Mouse (Mus musculus) spleen, adult 2 months (tissue): Measurements from ENCODE around the gene Dcaf15. TPM values are rescaled to one million over a fixed set of nuclear protein-coding genes. Genes with fewer than 3 reads are reported as not detected.

Source experiments
- DNase-seq, 2 experiments: peaks; one replicate each; pipeline versions ENCODE4 v3.0.0 to v3.0.0-alpha.2; 2012 to 2021; ENCODE audit warnings: low spot score in 2 of 2, low read depth in 1 of 2
- H3K27ac ChIP-seq: fragments of 200-500 bp; 2 replicates; pipeline ENCODE4 v1.5.1; 2012; ENCODE audit warnings: low read length, inconsistent platforms; ENCODE audit not compliant: insufficient read depth
- H3K27me3 ChIP-seq: fragments of 200-500 bp; 2 replicates; pipeline ENCODE4 v1.6.1; 2012; ENCODE audit warnings: mild to moderate bottlenecking, moderate library complexity, low read length, inconsistent platforms; ENCODE audit not compliant: control insufficient read depth, insufficient read depth
- H3K36me3 ChIP-seq: fragments of 200-500 bp; 2 replicates; pipeline ENCODE4 v1.6.1; 2012; ENCODE audit warnings: mild to moderate bottlenecking, low read length, inconsistent platforms; ENCODE audit not compliant: control insufficient read depth, insufficient read depth
- H3K4me1 ChIP-seq: fragments of 200-500 bp; 2 replicates; pipeline ENCODE4 v1.6.1; 2011; ENCODE audit warnings: inconsistent platforms; ENCODE audit not compliant: control insufficient read depth, insufficient read depth, insufficient read length
- H3K4me3 ChIP-seq: fragments of 200-500 bp; 2 replicates; pipeline ENCODE4 v1.5.1; 2011; ENCODE audit warnings: mild to moderate bottlenecking, inconsistent platforms; ENCODE audit not compliant: insufficient read depth, insufficient read length; ENCODE audit errors: extremely low read depth
- CTCF ChIP-seq: fragments of 200-500 bp; IDR thresholded peaks from 2 replicates; pipeline ENCODE4 v1.5.1; 2011; ENCODE audit warnings: mild to moderate bottlenecking, inconsistent platforms; ENCODE audit not compliant: insufficient read depth, insufficient read length, insufficient replicate concordance; ENCODE audit errors: extremely low read depth
- POLR2A ChIP-seq: fragments of 200-500 bp; IDR thresholded peaks from 2 replicates; pipeline ENCODE4 v1.6.1; 2011; ENCODE audit warnings: low read depth, low read length, inconsistent platforms
- WGBS: fragments of 180-500 bp; shearing (Covaris S2); methylation state at CpG from one replicate; pipeline ENCODE4 v1.1.7; 2018; 5-methylcytosine and 5-hydroxymethylcytosine counted together
- polyA plus RNA-seq: library from polyadenylated mRNA; depleted of rRNA; stranded (reverse); fragments of >200 nt; gene quantifications from 2 replicates; pipeline ENCODE4 v1.2.3, GENCODE M21; 2012; rRNA removed

Gene Dcaf15
- 64.1 and 87.6 TPM in 2 replicates for polyA plus RNA-seq

DNA sequence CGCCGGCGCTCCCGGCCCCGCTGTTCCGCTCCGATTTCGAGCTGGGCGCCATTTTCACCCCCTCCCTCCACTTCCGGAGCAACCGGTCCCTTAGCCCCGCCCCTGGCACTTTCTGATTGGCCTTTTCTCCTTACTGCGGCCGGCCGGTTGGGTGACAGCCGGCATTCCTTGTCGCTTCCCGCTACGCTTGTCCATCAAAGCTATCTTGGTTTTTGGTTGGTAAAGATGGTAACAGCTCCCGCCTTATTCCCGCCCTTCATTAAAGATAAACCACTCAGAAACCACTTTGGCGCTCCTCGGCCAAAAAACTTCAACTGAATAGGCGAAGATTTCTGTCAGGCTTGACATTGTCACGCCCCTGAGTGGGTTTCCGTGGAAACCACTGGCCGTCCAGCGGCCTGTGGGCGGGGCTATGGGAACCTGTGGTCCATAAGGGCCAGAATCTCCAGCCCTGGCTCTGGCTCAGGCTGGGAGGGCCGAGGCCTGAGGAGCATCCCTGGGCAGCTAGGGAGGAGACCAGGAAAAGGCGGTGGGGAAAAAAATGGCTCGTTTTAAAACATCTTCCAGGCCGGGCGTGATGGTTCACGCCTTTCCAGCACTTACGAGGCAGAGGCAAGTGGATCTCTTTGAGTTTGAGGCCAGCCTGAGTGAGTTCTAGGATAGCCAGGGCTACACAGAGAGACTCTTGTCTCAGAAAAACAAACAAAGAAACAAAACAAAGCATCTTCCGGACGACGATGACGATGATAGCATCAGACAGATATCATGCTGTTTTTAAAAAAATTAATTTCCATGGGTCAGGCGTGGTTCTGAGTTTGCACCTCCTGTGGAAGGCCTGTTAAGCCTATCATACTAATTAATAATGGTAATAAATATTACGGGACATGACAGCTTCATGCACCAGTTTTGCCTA, at the start of gene Dcaf15:
Gene Dcaf15, minus strand, starts transcription at position 72 of the 913 bp plus-strand sequence.
- H3K4me1 ChIP-seq: peaks cover 10% of the 10 kb centered on the region; the same call in 1 of the 2 replicates
- no peaks in the 10 kb centered on the region for H3K27me3 ChIP-seq
- H3K4me3 ChIP-seq: peak within 1 kb of the TSS; percentile 73
- DNase-seq: peak; percentile 99
- H3K36me3 ChIP-seq: peaks cover 8% of the 10 kb centered on the region
- 13% methylated on average over 42 of the region's 42 CpGs for WGBS
- H3K27ac ChIP-seq: peak within 1 kb of the TSS; percentile 53
- no peak for TF ChIP-seq CTCF

DNA sequence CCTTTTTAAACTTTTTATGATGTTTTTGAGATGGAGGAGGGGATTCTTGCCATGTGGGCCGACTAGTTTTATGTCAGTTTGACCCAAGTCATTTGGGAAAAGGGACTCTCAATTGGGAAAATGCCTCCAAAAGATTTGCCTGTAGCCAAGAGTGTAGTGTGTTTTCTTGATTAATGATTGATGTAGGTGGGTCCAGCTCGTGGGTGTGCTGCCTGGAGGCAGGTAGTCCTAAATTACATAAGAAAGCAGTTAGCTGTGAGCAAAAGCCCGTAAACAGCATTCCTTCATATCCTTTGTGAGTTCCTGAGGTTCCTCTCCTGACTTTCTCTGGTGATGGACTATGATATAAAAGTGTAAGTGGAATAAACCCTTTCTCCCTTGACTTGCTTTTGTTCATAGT, 44.6 kb upstream of the Dcaf15 start:
- Histone ChIP-seq H3K4me3 (no peak overlapping the region), H3K4me1 (peaks cover 2% of the 10 kb centered on the region; the same call in 1 of the 2 replicates), H3K27ac (no peak overlapping the region), H3K27me3 (no peaks in the 10 kb centered on the region), H3K36me3 (no peaks in the 10 kb centered on the region)
- DNase-seq: no peak
- 80% methylated on average over 3 of the region's 3 CpGs for WGBS
- TF ChIP-seq POLR2A: no peak
- no peak for TF ChIP-seq CTCF

DNA sequence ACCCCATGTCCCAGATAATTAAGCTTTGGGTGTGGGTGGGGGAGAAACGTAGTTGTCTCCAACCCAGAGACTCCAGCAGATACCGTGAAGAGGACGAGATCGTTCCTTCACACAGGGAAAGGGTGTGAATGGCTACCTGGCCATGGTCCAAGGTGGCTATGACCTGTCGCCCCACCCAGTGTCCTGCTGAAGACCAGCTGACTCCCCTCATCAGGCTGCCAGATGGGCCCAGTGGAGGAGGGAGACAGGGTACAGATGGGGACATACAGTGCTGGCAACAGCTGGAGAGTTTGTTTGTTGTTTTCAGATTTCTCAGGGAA, 43.9 kb upstream of the Dcaf15 start:
- H3K27me3 ChIP-seq: no peaks in the 10 kb centered on the region
- peaks cover 2% of the 10 kb centered on the region; the same call in 1 of the 2 replicates for H3K4me1 ChIP-seq
- TF ChIP-seq CTCF (no peak), POLR2A (no peak)
- peaks cover 6% of the 10 kb centered on the region for H3K36me3 ChIP-seq
- no peak overlapping the region for H3K27ac ChIP-seq
- H3K4me3 ChIP-seq: peak overlapping the region; percentile 78; the same call in 1 of the 2 replicates
- 94% methylated on average over 5 of the region's 5 CpGs for WGBS
- DNase-seq: no peak

DNA sequence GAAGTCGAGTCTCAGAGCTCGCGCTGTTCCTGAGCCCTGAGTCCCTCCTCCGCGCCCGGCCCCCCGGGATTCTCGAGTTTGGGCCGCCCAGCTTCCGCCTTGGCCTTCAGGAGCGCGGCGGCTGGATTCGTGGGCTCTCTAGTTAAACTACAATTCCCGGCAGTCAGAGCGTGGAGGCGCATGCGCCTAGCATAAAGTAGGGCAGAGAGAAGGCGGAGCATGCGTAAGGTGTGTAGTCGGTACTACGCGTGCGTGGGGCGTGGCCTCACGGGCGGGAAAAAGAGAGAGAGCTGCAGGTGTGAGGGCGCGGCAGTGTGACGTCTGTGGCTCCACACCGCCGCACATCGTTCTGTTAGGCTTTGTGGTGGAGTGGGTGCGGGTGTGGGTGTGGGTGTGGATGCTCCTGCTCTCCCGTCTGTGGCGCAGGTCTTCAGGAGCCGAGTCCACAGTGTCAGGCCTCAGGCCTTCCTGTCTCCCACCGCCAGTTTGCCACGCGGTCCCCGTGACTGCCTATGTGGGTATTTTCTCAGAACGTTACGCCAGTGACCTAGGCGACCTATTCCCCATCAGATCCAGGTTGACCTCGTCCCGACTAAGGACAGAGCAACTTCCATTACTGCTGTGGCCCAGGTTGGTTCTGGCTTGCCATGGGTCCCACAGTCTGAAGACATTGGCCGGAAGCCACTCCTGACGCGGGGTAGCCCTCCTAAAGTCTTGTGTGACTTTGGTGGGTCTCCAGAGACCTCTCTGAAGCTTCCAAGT, 43.4 kb upstream of the Dcaf15 start, which contains the start of the genes Cc2d1a and 4930432K21Rik:
Gene Cc2d1a, minus strand, starts transcription at position 168 of the 762 bp plus-strand sequence.
Gene 4930432K21Rik, plus strand, starts transcription at position 257 of the 762 bp plus-strand sequence.
- WGBS: 15% methylated on average over 49 of the region's 49 CpGs
- Histone ChIP-seq H3K27me3 (no peaks in the 10 kb centered on the region), H3K4me3 (peak within 1 kb of the TSS; percentile 78), H3K4me1 (peaks cover 2% of the 10 kb centered on the region; the same call in 1 of the 2 replicates), H3K36me3 (peaks cover 11% of the 10 kb centered on the region), H3K27ac (peak within 1 kb of the TSS; percentile 16; the same call in 1 of the 2 replicates)
- peak; percentile 90 to 93 for DNase-seq
- peak; percentile 30; the same call in 1 of the 2 replicates for TF ChIP-seq POLR2A
- no peak for TF ChIP-seq CTCF

DNA sequence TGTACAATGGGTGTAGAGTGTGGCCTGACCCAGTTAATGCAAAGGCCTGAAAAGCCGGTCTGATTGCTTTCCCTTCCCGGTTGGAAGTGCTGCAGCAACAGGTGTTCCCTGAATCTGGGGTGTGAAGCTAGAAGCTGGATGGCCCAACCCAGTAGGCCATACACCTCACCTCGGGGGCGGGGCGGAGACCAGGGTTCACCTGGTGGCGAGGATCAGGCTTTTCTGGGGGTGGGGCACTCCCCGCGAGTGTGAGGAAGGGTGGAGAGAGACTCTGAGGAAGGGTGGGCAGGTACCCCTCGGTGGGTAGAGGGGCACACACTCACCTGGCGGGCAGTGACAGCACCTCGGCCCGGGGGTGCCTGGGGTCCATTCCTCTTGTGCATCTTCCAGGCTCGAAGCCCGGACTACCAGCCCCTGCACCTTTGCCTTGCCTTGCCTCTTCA, 42.8 kb upstream of the Dcaf15 start:
- H3K4me1 ChIP-seq: peaks cover 2% of the 10 kb centered on the region; the same call in 1 of the 2 replicates
- peak overlapping the region; percentile 78 for H3K4me3 ChIP-seq
- no peaks in the 10 kb centered on the region for H3K27me3 ChIP-seq
- peak in 1 of 2 experiments; percentile 37 for DNase-seq
- H3K27ac ChIP-seq: 0 out of 2 replicates have a peak overlapping the region, but pooled peaks have one; percentile 15
- H3K36me3 ChIP-seq: peaks cover 14% of the 10 kb centered on the region
- TF ChIP-seq POLR2A (no peak), CTCF (no peak)
- 5% methylated on average over 14 of the region's 14 CpGs for WGBS

DNA sequence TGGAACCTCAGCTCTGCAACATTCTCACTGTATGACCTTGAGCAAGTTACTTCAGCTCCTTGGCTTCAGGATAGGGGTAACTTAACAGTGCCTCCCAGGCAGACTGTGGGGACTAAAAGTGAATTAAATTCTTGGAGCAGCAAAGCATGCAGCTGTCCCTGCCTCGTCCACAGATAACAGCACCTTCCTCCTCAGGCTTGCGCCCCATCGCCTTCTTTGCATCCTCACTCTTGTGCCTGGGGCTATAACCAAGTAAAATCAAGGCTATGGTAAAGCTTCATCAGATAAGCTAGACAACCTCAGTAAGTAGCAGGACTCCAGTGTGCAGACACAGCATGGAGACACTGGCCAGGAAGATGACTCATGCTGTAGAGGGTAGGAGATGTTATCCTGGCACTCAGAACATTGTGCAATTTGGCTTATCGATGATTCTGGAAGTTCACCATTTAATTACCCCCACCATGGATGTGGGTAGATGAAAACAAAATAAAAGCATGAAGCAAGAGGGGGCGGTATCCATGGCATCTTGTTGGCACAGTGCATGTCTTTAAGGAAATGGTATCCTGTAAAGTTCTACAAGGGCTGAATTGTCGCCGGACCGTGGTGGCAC, 40.2 kb upstream of the Dcaf15 start:
- WGBS: 90% methylated on average over 8 of the region's 8 CpGs
- Histone ChIP-seq H3K27me3 (no peaks in the 10 kb centered on the region), H3K4me3 (no peak overlapping the region), H3K4me1 (peaks cover 2% of the 10 kb centered on the region; the same call in 1 of the 2 replicates), H3K27ac (no peak overlapping the region), H3K36me3 (peaks cover 35% of the 10 kb centered on the region)
- no peak for DNase-seq
- TF ChIP-seq CTCF (no peak), POLR2A (no peak)
